Mouse (Mus musculus): Measurements from ENCODE around the gene Cdx4. TPM values are rescaled to one million over a fixed set of nuclear protein-coding genes. Genes with fewer than 3 reads are reported as not detected.

Gene Cdx4
- polyA plus RNA-seq, 1 experiment from 2014 or later, result not detected

DNA sequence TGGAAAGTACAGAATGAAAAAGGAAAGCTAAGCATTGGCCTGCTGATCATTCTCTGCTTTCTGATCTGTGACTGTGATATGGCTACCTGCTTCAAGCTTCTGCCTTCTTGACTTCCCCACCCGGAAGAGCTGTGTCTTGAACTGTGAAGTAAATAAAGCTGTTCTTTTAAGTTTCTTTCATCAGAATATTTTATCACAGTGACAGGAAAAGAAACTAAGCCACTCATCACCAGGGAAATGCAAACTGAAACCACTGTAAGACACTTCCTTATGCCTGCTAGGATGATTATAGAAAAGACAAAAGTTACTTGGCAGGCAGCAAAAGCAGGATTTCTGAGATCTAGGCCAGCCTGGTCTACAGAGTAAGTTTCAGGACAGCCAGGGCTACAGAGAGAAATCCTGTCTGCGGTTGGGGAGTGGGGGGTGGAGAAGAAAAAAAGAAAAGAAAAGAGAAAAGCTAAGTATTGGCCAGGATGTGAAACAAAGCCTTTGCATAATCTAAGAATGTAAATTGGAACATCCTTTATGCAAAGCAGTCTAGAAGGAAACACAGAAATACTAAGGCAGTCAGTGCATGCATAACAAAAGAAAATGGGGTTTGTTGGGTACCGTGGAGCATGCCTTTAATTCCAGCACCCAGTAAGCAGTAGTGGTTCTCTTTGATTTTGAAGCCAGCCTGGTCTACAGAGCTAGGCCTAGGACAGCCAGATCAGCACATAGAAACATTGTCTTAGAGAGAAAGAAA, 20.3 kb downstream of the Cdx4 start:
- Histone ChIP-seq H3K4me1 (no peaks in the 10 kb centered on the region), H3K27me3 (ENCODE audit: low read depth, poor library complexity, severe bottlenecking) (peaks cover 66% of the 10 kb centered on the region), H3K9me3 (replicated peaks) (no peaks in the 10 kb centered on the region), H3K4me3 (no peak overlapping the region), H3K36me3 (no peaks in the 10 kb centered on the region), H3K27ac (no peak overlapping the region)
- no peak for DNase-seq (ENCODE audit: low spot score)
- 75% methylated on average over 3 of the region's 3 CpGs for WGBS

DNA sequence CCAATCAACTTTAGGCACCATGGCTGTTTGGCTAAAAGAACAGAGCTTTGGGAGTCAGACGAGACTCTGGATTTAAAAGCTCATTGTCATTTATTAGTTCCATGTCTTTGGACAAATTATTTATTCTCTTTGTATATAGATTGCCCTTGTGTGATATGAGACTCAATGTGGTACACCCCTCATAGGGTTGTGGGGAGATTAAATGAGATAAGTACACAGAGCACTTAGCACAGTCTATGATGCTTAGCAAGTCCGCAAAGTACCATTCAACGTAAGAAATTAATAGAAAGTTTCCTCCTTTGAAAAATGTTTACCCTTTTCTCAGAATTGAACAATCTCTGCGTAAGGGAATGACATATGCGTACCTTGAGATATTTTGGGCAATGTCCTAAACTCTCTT, 34.6 kb downstream of the Cdx4 start:
- H3K27ac ChIP-seq, result no peak overlapping the region
- 59% methylated on average over 5 of the region's 5 CpGs for WGBS
- H3K4me3 ChIP-seq, result peak overlapping the region; percentile 65
- H3K4me1 ChIP-seq, result no peaks in the 10 kb centered on the region
- H3K9me3 ChIP-seq (replicated peaks), result no peaks in the 10 kb centered on the region
- no peaks in the 10 kb centered on the region for H3K36me3 ChIP-seq
- no peak for DNase-seq (ENCODE audit: low spot score)
- peaks cover 98% of the 10 kb centered on the region for H3K27me3 ChIP-seq (ENCODE audit: low read depth, poor library complexity, severe bottlenecking)

DNA sequence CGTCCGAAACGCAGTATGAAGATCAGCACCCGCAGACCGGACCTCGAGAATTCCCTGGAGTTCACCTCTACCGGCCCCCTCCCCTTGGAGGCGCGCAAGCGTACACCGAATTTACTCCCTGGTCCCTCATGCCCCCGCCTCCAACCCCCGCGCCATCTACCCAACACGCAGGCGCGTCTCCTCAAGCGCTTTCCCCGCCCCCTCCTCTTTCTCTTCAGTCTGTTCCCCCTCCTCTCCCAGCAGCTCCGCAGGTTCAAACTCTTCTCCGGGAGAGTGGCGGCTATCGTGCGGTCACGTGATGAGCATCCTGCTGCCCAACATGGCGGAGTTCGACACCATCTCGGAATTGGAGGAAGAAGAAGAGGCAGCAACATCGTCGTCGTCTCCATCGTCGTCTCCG, 35.1 kb downstream of the Cdx4 start, which contains the start of gene Chic1:
Chic1 (plus strand) TSS at position 190 of the 400 bp plus-strand sequence.
- no peaks in the 10 kb centered on the region for H3K9me3 ChIP-seq (replicated peaks)
- WGBS, result 9% methylated on average over 34 of the region's 34 CpGs
- no peaks in the 10 kb centered on the region for H3K4me1 ChIP-seq
- H3K36me3 ChIP-seq, result no peaks in the 10 kb centered on the region
- H3K27me3 ChIP-seq (ENCODE audit: low read depth, poor library complexity, severe bottlenecking), result peaks cover 98% of the 10 kb centered on the region
- H3K4me3 ChIP-seq, result peak within 1 kb of the TSS; percentile 65
- peak within 1 kb of the TSS; percentile 85 for H3K27ac ChIP-seq
- peak; percentile 81 for DNase-seq (ENCODE audit: low spot score)

DNA sequence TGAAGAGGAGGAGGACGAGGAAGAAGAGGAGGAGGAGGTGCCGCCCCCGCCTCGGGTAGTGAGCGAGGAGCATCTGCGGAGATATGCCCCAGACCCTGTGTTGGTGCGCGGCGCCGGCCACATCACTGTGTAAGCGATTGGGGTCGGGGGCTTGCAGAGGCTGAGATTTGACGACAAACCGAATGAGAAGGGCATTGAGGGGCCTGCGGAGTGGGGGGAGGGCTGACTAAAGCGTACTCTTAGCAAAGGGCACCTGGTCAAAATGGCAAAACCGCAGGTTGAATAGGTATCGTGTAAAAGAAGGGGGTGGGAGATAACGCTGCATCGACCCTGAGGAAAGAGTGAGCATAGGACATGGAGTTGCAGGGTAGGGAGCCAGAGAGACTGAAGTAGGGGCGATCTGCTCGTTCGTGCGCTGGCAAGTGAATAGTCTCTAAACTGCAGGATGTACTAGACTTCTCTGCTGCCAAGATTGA, 35.6 kb downstream of the Cdx4 start:
- Histone ChIP-seq H3K4me1 (no peaks in the 10 kb centered on the region), H3K4me3 (peak overlapping the region; percentile 65), H3K27ac (peak overlapping the region; percentile 85), H3K27me3 (ENCODE audit: low read depth, poor library complexity, severe bottlenecking) (peaks cover 99% of the 10 kb centered on the region), H3K36me3 (no peaks in the 10 kb centered on the region), H3K9me3 (replicated peaks) (no peaks in the 10 kb centered on the region)
- 7% methylated on average over 24 of the region's 24 CpGs for WGBS
- no peak for DNase-seq (ENCODE audit: low spot score)

DNA sequence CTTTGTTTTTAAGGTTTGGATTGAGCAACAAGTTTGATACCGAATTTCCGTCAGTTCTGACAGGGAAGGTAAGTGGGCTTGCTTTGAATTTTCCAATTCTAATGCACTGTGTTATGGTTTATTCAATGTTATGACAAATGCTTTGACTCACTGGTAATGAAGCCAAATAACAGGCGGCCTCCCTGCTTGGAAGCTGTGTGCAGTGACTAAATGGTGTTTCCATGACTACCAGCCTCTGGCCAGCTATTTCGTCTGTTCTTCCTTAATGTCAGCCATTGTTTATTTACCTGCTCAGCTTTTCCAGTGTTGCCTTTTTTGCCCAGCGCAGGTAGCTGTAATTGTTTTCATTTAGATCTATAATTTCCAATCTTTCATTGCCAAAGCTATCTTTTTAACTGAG, 45.0 kb downstream of the Cdx4 start:
- no peak overlapping the region for H3K4me3 ChIP-seq
- peaks cover 79% of the 10 kb centered on the region for H3K27me3 ChIP-seq (ENCODE audit: low read depth, poor library complexity, severe bottlenecking)
- no peaks in the 10 kb centered on the region for H3K4me1 ChIP-seq
- WGBS, result 74% methylated on average over 5 of the region's 5 CpGs
- no peaks in the 10 kb centered on the region for H3K36me3 ChIP-seq
- DNase-seq (ENCODE audit: low spot score), result no peak
- no peaks in the 10 kb centered on the region for H3K9me3 ChIP-seq (replicated peaks)
- no peak overlapping the region for H3K27ac ChIP-seq

DNA sequence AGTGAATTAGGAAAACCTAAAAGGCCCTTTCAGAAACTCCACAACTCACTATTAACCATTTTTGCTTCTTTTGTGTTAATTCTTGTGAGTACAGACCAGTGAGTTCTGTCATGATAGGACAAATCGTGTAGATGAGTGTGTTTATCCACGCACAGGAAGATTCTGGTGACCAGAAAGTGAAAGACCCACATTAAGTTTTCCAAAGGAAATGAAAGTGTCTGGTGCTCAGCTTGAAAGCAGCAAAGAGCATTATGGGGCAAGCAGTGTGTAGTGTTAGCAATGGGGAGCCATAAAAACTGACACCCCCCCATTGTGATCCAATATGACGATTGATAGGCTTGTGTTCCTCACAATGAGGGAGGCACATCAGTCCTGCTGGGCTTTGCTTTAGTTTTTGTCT, 47.5 kb downstream of the Cdx4 start:
- H3K27me3 ChIP-seq (ENCODE audit: low read depth, poor library complexity, severe bottlenecking), result peaks cover 72% of the 10 kb centered on the region
- no peaks in the 10 kb centered on the region for H3K9me3 ChIP-seq (replicated peaks)
- 73% methylated on average over 3 of the region's 3 CpGs for WGBS

DNA sequence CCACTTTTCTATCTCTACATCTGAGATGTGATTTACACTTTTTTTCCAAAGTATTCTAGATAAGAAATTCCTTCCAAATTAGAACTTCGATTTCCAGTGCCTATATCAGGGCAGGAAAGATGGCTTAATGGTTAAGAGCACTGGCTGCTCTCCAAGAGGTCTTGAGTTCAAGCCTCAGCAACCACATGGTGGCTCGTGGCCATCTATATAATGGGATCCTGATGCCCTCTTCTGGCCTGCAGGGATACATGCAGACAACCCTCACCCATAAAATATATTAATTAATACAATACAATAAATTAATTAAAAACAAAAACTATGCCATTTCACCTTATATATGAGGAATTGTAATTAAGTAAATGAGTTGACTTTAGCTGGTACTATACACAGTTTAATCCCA, 50.0 kb downstream of the Cdx4 start:
- peaks cover 84% of the 10 kb centered on the region for H3K27me3 ChIP-seq (ENCODE audit: low read depth, poor library complexity, severe bottlenecking)
- 0 out of 2 replicates have a peak, but pooled peaks cover 4% of the 10 kb centered on the region for H3K36me3 ChIP-seq
- H3K9me3 ChIP-seq (replicated peaks), result no peaks in the 10 kb centered on the region
- H3K27ac ChIP-seq, result no peak overlapping the region
- no peak overlapping the region for H3K4me3 ChIP-seq
- 78% methylated on average over 2 of the region's 2 CpGs for WGBS
- no peaks in the 10 kb centered on the region for H3K4me1 ChIP-seq
- no peak for DNase-seq (ENCODE audit: low spot score)

More for the DNA sequence above, 47.5 kb downstream of the Cdx4 start:
- H3K27ac ChIP-seq, result no peak overlapping the region
- H3K4me1 ChIP-seq, result no peaks in the 10 kb centered on the region
- DNase-seq (ENCODE audit: low spot score), result no peak
- H3K36me3 ChIP-seq, result no peaks in the 10 kb centered on the region
- H3K4me3 ChIP-seq, result no peak overlapping the region

DNA sequence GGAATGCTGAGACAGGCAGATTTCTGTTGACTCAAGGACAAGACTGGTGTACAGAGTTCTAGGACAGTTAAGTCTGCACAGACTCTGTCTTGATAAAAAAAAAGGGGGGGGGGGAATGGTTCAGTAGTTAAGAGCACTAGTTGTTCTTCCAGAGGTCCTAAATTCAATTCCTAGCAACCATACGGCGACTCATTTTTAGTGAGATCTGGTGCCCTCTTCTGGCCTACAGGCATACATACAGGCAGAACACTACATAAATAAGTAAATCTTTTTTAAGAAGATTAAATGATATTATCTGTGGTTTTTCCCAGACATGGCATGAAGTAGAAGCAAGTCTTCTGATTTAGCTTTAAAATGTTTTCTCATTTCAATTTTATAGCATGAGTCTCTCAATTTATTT, 50.4 kb downstream of the Cdx4 start:
- Histone ChIP-seq H3K4me3 (no peak overlapping the region), H3K36me3 (0 out of 2 replicates have a peak, but pooled peaks cover 4% of the 10 kb centered on the region), H3K27me3 (ENCODE audit: low read depth, poor library complexity, severe bottlenecking) (peaks cover 86% of the 10 kb centered on the region), H3K9me3 (replicated peaks) (no peaks in the 10 kb centered on the region), H3K27ac (no peak overlapping the region), H3K4me1 (no peaks in the 10 kb centered on the region)
- 42% methylated on average over 2 of the region's 2 CpGs for WGBS
- no peak for DNase-seq (ENCODE audit: low spot score)

DNA sequence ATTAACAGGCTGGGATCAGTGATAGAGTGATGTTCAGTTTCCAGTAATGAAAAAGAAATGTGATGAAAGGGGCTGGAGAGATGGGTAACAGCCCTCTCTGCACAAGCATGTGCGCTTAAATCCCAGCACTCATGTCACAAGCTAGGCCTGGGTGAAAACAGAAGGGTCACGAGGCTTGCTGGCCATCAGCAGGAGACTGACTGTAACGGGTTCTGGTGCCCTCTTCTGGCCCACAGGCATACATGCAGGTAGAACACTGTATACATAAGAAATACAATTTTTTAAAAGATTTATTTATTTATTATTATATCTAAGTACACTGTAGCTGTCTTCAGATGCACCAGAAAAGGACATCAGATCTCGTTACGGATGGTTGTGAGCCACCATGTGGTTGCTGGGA, 53.1 kb downstream of the Cdx4 start:
- DNase-seq (ENCODE audit: low spot score), result no peak
- Histone ChIP-seq H3K27me3 (ENCODE audit: low read depth, poor library complexity, severe bottlenecking) (peaks cover 84% of the 10 kb centered on the region), H3K4me1 (no peaks in the 10 kb centered on the region), H3K4me3 (no peak overlapping the region), H3K9me3 (replicated peaks) (no peaks in the 10 kb centered on the region), H3K27ac (no peak overlapping the region), H3K36me3 (0 out of 2 replicates have a peak, but pooled peaks cover 4% of the 10 kb centered on the region)
- 70% methylated on average over 5 of the region's 5 CpGs for WGBS

Other genes starting within 250 kb of the Cdx4 start
- gene Nap1l2, start 134.8 kb upstream of the Cdx4 start, polyA plus RNA-seq (2016; fragmentation: Nextera tagmentation; extraction: Ambion mirVana), result 1.1 and 2.2 TPM in 2 replicates
- gene Chic1, start 35.1 kb downstream of the Cdx4 start, polyA plus RNA-seq (2016; fragmentation: Nextera tagmentation; extraction: Ambion mirVana), result 2.6 and 3.0 TPM in 2 replicates
- gene Tsx, start 93.1 kb downstream of the Cdx4 start, polyA plus RNA-seq (2016; fragmentation: Nextera tagmentation; extraction: Ambion mirVana), result 0.44 and 0.48 TPM in 2 replicates
- gene Gm26992, start 100.6 kb downstream of the Cdx4 start, polyA plus RNA-seq (2016; fragmentation: Nextera tagmentation; extraction: Ambion mirVana), result not detected in 2 replicates